13 mouse cellular contexts compared by ENCODE assay signal in the genomic region with DNA sequence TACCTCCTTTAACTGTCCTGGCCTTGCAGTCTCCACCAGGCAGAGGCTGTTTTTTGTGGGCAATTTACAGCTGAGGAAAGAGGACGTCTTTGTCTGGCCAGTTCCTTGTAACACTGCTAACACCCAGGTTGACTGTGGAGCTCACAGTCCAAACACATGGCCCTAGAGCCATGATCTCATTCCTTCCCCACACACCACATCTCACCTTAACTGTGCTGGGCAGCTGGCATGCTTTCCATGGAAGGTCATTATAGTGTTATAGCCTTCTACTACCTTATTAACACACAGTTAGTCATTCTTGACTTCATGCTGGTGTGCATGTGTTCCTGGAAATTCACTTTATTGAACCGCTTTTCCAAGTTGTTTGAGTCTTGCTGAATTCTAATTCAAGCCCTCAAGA.
"Had no signal": no experiment of that assay in that cellular context is flagged by ENCODE, and none has a peak within 500 bp of the region (broad histone marks: within the 10 kb centered on the region; RNA-seq: fewer than 3 reads in every experiment).

No protein-coding gene starts in this region.

- DNase-seq: kidney, adult 8-10 months; kidney, postnatal 25 days; layer of hippocampus, adult 9-11 months; layer of hippocampus, postnatal 36 days; lung, adult 2 months; lung, postnatal 36 days; thymus, adult 2 months; thymus, postnatal 25 days had no signal

- H3K9me3 ChIP-seq: liver, embryonic 15.5 days; midbrain, embryonic 13.5 days; neural tube, embryonic 12.5 days had no signal

- H3K4me3 ChIP-seq: liver, embryonic 15.5 days; midbrain, embryonic 13.5 days; neural tube, embryonic 12.5 days had no signal

- H3K27ac ChIP-seq: liver, embryonic 15.5 days; midbrain, embryonic 13.5 days; neural tube, embryonic 12.5 days had no signal

- H3K36me3 ChIP-seq: liver, embryonic 15.5 days; midbrain, embryonic 13.5 days; neural tube, embryonic 12.5 days had no signal

- H3K9ac ChIP-seq: liver, embryonic 15.5 days; midbrain, embryonic 13.5 days; neural tube, embryonic 12.5 days had no signal

- H3K27me3 ChIP-seq: liver, embryonic 15.5 days; midbrain, embryonic 13.5 days; neural tube, embryonic 12.5 days had no signal

- H3K4me2 ChIP-seq: liver, embryonic 11.5 days; liver, embryonic 15.5 days; midbrain, embryonic 13.5 days; neural tube, embryonic 12.5 days had no signal

- ATAC-seq: lung, postnatal 0 days; midbrain, embryonic 13.5 days had no signal
